Mouse (Mus musculus) bone marrow macrophage, adult 2 months (primary cell): Measurements from ENCODE around the gene Gatad2b.

Experiments
- CTCF ChIP-seq: IDR thresholded peaks from 2 replicates; pipeline ENCODE4 v1.5.1; 2012; ENCODE audit warnings: low read depth, mild to moderate bottlenecking, low read length, moderate library complexity
- POLR2A ChIP-seq: IDR thresholded peaks from 2 replicates; pipeline ENCODE4 v1.6.1; 2012; ENCODE audit warnings: mild to moderate bottlenecking, low read depth, low read length, borderline replicate concordance

- no peak for TF ChIP-seq CTCF
- TF ChIP-seq POLR2A = no peak
Measured at GRCm38 (mm10) chr3:90255194-90255565, 37.8 kb upstream of the Gatad2b start.
